Mouse (Mus musculus): Measurements from ENCODE around the gene Rab40b. TPM values are rescaled to one million over a fixed set of nuclear protein-coding genes. Genes with fewer than 3 reads are reported as not detected.
A peak's percentile ranks its signal among the peaks of the same experiment; 100 is the strongest.

Gene Rab40b
- total RNA-seq (2015; ENCODE audit: low replicate concordance) (not detected in 2 replicates), total RNA-seq (2017; ENCODE audit: low replicate concordance) (0.90 TPM in 1 of 2 replicates, not detected in the other)

DNA sequence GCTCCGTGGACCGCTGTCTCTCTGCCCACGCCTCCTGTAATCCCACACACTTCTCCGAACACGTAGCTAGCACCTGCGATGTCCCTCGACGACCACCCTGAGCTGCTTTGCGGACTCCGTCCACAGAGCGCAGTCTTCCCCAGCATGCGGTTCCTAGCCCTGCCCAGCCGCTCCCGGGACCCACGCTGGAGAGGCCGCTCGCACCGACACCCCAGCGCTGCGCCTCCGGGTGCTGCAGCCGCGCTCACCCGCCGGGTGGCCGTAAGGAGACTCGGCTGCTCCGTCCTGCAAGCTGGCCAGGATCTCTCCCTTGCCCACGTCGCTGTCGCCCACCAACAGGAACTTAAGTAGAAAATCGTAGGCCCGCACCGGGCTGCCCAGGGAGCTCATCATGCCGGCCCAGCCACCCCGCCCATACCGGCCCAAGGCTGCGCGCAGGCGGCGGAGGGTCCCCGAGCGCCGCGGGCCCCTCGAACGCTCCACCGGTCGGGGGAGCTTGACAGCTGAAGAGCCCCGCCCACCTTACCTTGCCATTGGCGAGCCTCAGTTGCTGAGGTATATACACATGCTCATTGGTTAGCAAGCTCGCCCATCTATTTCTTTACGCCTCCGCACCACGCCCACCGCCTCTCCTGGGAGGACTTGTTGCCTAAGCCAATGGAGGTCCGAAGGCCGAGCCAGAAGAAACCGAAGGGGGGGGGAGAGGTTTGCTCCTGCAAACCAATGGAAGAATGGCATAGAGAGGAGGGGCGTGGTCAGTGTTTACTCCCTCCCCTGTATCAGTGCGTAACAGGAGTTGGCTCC lies at the start of gene Rab40b:
TSS of gene Rab40b (minus strand) at position 502 of the 804 bp plus-strand sequence.
- peak; percentile 93 for ATAC-seq (replicated peaks; ENCODE audit: low FRiP score, poor library complexity, severe bottlenecking)

DNA sequence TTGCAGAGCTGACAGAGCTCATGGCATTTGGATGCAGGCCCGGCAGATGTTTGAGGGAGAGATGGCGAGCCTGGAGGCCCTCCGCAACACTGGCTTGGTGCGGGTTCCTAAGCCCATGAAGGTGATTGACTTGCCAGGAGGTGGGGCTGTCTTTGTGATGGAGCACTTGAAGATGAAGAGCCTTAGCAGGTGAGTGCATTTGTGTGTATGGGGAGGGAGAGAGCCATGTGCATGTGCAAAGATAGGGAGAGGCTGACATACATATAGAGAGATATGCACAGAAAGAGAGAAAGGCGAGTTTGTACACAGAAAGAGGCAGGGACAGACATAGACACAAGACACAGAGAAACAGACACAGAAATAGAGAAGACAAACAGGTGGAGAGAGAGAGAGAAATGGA lies 49.2 kb upstream of the Rab40b start:
- ATAC-seq (replicated peaks; ENCODE audit: low FRiP score, poor library complexity, severe bottlenecking), result peak; percentile 15

DNA sequence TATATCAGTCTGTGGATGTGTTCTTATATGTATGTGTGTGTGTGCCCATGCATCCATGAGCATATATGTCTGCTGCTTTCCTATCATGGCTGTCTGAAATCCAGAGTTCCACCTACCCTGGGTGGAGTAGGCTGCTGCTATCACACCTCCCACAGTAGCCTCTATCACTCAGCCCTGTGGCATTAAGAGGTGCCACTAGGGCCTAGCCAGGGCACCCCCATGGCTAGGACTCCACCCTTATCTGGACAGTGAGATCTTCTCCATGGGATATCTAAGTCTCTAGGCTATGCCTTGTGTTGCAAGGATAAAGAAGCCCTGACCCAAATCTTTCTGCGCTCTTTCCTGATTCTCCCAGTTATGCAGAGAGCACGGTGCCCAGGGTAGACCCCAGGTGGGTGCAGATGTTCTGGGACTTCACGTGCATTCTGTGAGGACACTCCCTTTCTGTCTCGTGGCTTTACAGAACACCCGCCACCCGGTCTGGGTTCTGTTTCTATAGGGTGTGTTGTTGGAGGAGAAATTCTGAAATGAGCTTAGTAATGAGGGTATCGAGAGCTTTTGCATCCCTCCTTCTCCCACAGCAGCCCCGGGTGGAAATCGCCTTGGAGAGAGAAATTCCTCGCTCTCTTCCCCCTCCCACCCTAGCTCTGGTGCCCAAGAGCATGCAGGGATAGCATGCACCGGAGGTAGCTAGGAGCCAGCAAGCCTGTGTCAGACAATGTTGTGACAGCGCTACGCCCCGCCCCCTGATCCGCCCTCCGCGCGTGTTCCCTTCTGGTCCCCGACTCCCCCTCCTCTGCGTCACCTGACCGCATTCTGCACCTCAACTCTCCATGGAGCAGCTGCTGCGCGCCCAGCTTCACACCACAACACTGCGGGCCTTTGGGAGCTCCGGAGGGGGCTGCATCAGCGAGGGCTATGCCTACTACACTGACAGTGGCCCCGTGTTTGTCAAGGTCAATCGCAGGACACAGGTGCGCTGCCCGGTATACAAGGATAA lies 46.4 kb upstream of the Rab40b start, which contains the start of gene Fn3k:
TSS of gene Fn3k (plus strand) at position 758 of the 1,000 bp plus-strand sequence.
- peak; percentile 74 for ATAC-seq (replicated peaks; ENCODE audit: low FRiP score, poor library complexity, severe bottlenecking)

DNA sequence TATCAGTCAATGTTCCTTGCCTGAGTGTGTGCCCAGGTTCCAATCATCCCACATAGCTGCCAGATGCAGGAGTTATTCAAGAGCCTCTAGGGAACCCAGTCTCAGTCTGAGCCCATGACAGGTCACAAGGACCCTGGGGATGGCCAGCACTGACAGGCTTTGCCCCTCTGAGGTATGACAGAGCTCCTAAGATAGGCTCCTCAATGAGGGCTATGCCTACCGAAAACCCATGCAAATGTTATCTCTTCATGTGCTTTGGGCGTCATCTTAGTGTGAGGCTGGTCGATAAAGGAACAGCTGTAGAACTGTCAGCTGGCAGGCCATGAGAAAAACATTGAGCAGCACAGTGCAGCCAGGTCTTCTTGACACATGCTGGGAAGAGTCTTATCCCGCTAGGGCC lies 45.3 kb upstream of the Rab40b start:
- ATAC-seq (replicated peaks; ENCODE audit: low FRiP score, poor library complexity, severe bottlenecking), result peak; percentile 60

DNA sequence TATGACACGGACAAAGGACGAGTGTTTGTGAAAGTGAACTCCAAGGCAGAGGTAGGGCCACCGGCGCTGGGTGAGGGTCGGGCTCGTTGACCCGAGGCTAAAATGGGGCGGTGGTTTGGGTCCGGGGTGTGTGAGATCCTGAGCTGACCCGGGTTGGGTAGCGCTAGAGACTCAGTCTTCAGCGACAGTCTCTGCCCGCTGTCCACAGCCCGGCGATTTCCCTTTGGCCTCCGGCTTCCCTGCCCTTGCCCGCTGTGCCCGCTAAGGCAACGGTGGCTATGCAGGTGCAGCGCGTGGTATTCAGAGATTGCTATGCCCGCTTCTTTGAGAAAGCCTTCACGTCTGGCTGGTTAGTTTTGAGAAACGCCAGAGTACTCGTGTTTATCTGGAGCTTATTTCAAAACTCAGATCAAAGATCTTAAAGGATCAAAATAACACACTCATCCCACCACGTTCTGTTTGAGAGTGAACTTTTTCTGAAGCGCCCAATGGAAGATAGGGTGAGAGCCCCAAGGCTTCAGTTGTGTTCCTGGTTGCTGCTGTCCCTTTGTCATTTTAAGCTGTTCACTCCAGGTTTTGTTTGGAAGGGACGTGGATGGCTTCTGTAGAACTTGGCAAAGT lies 33.6 kb upstream of the Rab40b start:
- ATAC-seq (replicated peaks; ENCODE audit: low FRiP score, poor library complexity, severe bottlenecking), result peak; percentile 58

DNA sequence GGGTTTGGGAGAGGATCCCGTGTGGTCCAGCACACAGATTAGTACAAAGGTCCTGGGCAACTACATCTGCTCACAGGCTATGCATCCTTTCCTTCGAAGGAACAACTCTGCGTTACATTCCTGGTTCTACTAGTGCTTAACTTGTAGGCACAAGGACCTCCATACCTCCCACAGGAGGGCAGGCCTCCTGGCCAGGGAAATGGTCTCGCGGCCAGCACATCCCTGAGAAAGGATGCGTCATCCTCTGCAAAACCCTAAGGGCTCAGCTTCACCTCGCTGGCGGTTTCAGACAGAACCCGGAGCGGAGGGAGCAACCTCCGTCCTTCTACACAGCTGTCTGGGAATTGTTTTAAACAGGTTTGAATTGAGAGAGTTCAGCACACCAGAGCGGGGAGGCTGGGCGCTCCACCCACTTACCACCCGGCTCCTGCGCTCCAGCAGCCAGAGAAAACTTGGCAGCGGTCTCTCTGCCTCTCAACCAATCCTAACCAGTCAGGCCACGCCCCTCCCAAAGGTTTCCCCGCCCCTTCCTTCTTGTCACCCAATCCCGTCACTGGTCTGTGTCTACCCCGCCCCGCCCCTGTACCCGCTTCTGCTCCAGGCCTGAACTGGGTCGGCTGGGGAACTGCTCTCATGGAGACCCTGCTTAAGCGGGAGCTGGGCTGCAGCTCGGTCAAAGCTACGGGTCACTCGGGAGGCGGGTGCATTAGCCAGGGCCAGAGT lies 32.9 kb upstream of the Rab40b start, which contains the start of gene Fn3krp:
TSS of gene Fn3krp (plus strand) at position 572 of the 723 bp plus-strand sequence.
- peak; percentile 93 for ATAC-seq (replicated peaks; ENCODE audit: low FRiP score, poor library complexity, severe bottlenecking)

DNA sequence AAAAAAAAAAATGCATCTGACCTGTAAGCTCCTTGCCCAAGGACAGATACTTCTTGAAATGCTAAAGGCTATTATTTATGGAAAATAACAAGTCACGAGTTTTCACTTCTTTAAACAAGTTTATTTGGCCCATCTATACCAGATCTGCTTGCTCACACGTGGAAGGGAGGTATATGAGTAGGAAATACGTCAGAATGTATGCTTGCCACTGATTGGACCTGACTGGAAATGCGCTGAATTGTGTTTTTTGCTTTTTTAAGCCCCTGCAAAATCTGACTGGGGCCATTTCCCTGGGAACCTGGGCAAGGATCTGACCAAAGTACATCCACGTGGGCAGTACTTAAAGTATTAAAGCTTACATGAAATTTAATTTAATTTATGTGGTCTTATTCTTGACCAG lies 32.3 kb upstream of the Rab40b start:
- ATAC-seq (replicated peaks; ENCODE audit: low FRiP score, poor library complexity, severe bottlenecking), result no peak

DNA sequence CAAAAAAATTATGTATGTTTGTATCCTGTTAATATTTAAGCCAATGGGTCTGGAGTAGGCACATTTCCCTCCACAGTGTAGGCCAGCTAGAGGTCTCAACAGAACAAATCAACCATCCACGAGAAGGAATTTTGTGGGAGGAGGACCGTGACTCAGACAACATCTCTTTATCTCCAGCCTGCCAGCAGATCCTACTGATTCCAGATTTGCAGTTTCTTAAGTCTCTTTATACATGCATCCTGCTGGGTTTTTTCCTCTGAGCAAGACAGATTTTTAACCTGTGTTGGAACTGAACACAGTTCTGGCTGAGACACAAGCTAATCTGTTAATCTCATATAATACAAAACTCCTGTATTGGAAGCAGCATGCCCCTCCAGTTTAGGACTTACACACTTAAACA lies 30.9 kb upstream of the Rab40b start:
- no peak for ATAC-seq (replicated peaks; ENCODE audit: low FRiP score, poor library complexity, severe bottlenecking)

DNA sequence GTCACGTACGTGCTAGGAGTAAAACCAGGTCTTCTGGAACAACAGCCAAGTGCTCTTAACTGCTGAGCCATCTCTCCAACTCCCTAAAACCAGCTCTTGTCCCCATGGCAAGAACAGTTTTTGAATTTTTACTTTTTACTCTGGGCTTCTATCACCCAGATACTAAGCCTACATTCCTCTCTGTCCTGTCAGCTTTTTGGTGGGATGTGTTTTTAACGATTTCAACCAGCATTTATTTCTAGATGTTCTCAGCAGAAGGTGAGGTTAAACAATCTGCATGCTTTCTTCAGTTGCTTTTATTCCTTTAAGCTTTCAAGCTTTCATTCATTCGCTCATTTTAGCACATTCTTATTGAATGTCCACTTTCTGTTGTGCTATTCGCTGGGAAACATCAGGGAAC lies 29.9 kb upstream of the Rab40b start:
- no peak for ATAC-seq (replicated peaks; ENCODE audit: low FRiP score, poor library complexity, severe bottlenecking)

DNA sequence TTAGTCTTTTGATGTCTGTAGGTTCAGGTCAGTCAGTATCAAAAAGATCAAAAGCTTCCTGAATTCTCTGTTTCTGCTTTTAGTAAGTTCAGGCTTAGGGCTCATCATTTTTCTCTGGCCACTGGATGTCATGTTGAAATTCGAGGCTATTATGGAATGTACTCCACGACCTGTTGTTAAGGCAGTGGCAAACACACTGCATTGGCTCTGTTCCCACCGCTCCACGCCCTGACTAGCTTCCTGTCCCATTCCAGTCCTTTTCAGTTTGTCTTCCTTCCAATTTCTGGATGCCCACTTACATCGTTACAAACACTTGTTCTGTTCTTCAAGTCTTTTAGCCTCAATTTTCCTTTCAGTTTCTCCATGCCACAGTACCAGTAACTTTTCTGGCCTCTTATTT lies 27.3 kb upstream of the Rab40b start:
- ATAC-seq (replicated peaks; ENCODE audit: low FRiP score, poor library complexity, severe bottlenecking), result no peak

DNA sequence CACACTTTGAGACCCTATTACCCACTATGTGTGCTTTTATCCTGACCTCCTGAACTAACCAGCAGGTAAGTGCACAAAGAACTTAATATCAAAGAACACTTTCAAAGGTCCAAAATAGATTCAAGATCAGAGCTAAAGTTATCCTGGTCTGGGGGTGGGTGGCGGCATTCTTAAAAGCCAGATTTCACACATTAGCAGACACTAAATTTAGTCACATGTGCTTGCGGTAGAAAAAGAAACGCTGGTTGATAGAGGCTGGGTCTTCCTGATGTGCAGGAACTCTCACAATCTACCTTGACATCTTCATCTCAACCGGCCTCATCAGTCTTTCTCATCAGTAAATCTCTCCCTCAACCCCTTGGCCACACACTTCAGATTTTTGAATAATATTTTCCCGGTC lies 26.7 kb upstream of the Rab40b start:
- no peak for ATAC-seq (replicated peaks; ENCODE audit: low FRiP score, poor library complexity, severe bottlenecking)

DNA sequence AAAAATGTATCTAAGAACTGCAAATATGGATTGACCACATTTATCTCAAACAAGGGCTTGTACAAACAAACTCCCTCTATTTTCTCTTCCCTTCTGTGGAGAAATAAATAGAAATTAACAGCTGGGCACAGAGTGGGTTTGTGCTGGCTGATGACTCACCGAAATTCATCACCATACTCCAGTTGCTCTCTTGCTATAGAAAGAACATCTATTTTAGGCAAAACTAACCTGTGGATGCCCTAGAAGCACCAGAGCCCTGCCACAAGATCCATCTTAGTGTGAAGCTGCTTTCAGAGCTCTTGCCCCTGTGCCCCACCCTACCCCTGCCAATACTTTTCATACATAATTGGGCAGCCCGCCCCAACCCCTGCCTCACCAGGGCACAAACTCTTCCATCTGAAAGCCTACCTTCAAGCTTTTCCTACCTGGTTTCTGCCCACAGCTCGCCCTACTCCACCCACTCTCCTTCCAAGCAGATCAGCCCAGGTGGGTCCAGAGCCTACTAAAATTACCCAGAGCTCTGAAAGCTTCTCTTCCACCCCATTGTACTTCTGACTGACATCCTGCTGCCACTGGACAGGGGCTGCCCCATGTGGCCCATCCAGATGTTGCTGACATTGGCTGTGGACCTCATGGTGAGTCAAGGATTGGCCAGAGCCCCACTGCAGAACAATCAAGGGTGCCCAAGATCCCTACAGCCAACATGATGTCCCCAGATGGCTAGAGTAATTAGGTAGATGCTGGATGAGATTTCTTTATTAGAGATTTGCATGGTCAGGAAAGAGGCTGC lies 19.5 kb upstream of the Rab40b start:
- no peak for ATAC-seq (replicated peaks; ENCODE audit: low FRiP score, poor library complexity, severe bottlenecking)

DNA sequence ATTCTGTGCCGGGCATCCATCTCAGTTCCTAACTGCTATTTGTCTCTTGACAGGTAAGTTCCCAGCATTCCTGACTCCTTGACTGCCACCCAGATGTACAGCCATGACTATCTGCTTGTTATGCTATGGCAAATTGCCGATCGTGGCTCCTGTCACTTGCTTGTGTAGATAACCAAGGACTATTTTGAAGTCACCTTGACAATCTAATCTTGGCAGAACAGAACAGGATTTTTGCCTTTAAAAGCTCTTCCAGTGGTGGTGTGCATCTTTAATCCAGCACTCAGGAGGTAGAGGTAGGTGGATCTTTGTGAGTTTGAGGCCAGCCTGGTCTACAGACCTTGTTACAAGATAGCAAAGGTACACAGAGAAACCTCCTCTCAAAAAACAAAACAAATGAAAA lies 4.4 kb upstream of the Rab40b start:
- ATAC-seq (replicated peaks; ENCODE audit: low FRiP score, poor library complexity, severe bottlenecking), result no peak

DNA sequence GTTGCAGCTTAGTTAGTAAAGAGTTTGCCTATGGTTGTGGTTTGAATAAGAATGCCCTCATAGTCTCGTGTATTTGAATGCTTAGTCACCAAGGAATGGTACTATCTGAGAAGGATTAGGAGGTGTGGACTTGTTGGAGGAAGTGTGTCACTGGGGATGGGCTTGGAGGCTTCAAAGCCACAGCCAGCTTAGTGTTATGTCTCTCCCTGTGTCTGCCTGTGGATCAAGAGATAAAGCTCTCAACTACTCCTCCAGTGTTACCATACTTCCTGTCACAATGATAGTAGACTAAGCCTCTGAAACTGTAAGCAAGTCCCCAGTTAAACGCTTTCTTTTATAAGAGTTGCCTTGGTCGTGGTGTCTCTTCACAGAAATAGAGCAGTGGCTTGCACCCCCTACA lies 2.7 kb upstream of the Rab40b start:
- ATAC-seq (replicated peaks; ENCODE audit: low FRiP score, poor library complexity, severe bottlenecking), result no peak

DNA sequence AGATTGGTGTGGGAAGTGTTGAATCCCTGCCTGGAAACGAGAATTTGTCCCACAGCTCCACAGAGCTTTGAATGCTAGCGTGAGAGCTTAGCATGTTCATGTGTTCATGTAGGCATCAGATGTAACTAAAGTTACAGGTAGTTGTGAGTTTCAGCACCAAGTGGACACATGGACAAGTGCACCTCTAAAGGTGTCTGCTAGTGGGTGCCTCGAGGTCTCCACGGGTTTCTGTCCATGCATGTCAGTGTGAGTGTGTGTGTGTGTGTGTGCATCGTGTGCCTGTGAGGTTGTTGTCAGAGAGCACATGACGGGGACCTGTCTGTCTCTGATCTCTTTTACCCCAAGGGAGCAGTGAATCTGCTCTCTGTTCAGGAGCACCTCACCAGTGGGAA lies 499 bp upstream of the Rab40b start:
- no peak; the same call in 1 of the 2 replicates for ATAC-seq (replicated peaks; ENCODE audit: low FRiP score, poor library complexity, severe bottlenecking)

DNA sequence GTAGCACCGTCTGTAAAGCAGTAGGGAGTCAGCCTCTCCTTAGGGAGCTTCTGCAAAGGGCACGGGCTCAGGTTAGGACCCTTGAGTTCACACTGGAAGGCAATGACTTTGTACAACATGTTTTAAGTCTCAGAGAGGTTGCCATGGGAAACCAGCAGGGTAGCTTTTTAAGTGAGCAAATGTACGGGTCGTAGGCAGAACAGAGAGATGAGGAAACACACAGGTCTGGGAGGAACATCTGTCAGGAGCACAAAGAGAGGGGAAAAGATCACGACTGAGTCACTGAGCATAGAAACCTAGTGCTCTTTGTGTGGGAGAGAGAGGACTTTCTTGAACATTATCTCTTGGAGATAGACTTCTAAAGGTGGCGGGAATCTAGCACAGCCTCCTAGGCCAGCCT lies 7.8 kb downstream of the Rab40b start:
- ATAC-seq (replicated peaks; ENCODE audit: low FRiP score, poor library complexity, severe bottlenecking), result no peak

DNA sequence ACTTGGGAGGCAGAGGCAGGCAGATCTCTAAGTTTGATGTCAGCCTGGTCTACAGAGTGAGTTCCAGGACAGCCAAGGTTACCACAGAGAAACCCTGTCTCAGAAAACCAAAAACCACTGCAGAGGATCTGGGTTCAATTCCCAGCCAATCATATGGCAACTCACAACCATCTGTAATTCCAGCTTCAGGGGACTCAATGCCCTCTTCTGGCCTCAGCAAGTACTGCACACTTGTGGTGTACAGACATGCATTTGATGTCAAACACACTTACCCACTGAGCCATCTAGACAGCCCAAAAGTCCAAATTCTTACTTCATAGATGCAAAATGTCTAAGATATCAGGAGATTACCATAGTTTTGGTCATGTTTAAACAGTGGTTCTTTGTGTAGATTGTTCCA lies 9.4 kb downstream of the Rab40b start:
- no peak for ATAC-seq (replicated peaks; ENCODE audit: low FRiP score, poor library complexity, severe bottlenecking)

DNA sequence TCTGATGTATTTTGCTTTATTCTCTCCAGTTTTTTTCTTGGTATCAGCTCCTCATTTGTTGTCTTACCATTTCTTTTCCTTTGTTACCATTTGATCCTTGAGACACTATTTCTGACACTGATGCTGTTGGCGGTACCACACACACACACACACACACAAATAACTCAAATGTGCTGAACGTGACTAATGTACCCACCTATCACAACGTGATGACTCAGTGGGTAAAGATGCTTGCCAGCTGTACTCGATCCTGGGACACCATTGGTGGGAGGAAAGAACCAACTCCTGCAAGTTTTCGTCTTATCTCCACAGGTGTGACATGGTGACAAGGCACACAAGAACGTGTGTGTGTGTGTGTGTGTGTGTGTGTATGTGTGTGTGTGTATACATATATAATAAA lies 14.7 kb downstream of the Rab40b start:
- ATAC-seq (replicated peaks; ENCODE audit: low FRiP score, poor library complexity, severe bottlenecking), result no peak

All from erythroid progenitor cell, adult 5-6 weeks (primary cell).